Mouse (Mus musculus): ENCODE data around the gene Zc3h12c. TPM values are rescaled to one million over a fixed set of nuclear protein-coding genes. Genes with fewer than 3 reads are reported as not detected.

Zc3h12c gene
- polyA plus RNA-seq, 1 experiment from 2014 or later = 9.2 TPM

DNA sequence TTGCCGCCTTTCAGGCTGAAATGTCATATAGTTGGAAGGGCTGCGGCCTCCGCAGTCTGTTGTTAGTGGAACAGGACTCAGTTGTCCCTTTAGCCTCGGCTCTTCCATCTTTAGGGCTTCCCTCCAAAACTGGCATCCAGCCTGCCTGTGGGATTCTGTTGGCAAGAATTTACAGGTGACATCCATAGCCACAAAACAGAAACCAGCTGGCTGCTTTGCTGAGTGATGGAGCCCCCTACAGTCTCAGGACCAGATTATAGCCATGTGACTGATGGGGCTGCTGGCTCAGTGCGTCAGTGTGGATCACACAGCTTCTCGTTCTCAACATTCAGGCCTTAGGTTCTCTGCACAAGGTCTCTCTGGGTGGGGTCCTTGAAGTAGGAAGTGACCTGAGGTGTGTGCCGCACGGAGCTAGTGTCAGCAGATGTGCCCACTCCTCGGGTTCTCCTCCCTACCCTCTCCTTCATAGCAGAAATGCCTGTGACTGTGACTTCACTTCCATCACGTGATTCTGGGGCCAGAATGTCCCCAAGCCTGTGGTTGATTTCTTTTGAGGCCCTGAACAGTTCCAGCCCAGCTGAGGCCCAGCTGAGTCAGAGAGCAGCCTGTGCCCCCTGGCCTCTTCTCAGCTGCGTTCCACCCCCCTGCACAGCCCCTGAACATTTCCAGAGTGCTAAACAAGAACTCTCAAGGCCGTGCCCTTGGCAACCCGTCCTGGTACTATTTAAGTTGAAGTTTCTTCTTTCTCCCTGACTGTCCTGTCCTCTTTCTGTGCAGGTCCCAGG lies 66.1 kb downstream of the Zc3h12c start:
- H3K9ac ChIP-seq (ENCODE audit: low read length) = no peak overlapping the region
- no peak overlapping the region for H3K27ac ChIP-seq (ENCODE audit: low read depth, low read length)
- DNase-seq (ENCODE audit: low spot score) (no peak), ATAC-seq (ENCODE audit: insufficient read depth, low FRiP score, low TSS enrichment) (no peak)
- H3K27me3 ChIP-seq (ENCODE audit: control insufficient read depth, insufficient read depth, low read length) = no peaks in the 10 kb centered on the region
- H3K9me3 ChIP-seq (ENCODE audit: control insufficient read depth, low read length) = no peaks in the 10 kb centered on the region
- WGBS = 75% methylated on average over 13 of the region's 13 CpGs
- no peak overlapping the region for H3K4me3 ChIP-seq (ENCODE audit: low read depth, low read length)
- H3K4me1 ChIP-seq (ENCODE audit: control insufficient read depth, insufficient read depth, low read length) = no peaks in the 10 kb centered on the region
- no peaks in the 10 kb centered on the region for H3K36me3 ChIP-seq (ENCODE audit: control insufficient read depth, insufficient read depth, low read length)
- no peak overlapping the region for H3K4me2 ChIP-seq (ENCODE audit: low read depth)

DNA sequence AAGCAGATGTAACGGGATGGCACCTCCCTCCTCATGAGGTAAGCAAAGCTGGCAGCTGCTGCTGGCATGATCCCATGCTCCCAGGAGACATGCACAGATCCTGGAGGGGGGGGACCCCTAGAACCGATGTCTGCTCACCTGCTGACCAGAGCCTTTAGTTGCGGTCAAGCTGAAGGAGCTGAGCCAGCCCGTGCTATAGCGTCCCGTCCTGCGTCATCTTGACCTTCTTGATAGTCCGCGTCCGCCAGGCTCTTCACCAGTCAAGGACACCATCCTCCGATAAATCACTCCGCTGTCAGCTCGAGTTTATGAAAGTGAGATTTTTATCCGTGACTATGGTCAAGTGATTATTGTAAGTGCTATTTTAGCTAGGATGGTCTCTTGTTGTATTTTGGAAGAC lies 67.9 kb downstream of the Zc3h12c start:
- no peaks in the 10 kb centered on the region for H3K36me3 ChIP-seq (ENCODE audit: control insufficient read depth, insufficient read depth, low read length)
- DNase-seq (ENCODE audit: low spot score) (no peak), ATAC-seq (ENCODE audit: insufficient read depth, low FRiP score, low TSS enrichment) (no peak)
- no peaks in the 10 kb centered on the region for H3K9me3 ChIP-seq (ENCODE audit: control insufficient read depth, low read length)
- H3K4me1 ChIP-seq (ENCODE audit: control insufficient read depth, insufficient read depth, low read length) = no peaks in the 10 kb centered on the region
- H3K4me3 ChIP-seq (ENCODE audit: low read depth, low read length) = no peak overlapping the region
- no peaks in the 10 kb centered on the region for H3K27me3 ChIP-seq (ENCODE audit: control insufficient read depth, insufficient read depth, low read length)
- WGBS = 91% methylated on average over 14 of the region's 14 CpGs
- H3K4me2 ChIP-seq (ENCODE audit: low read depth) = no peak overlapping the region
- no peak overlapping the region for H3K27ac ChIP-seq (ENCODE audit: low read depth, low read length)
- H3K9ac ChIP-seq (ENCODE audit: low read length) = no peak overlapping the region

DNA sequence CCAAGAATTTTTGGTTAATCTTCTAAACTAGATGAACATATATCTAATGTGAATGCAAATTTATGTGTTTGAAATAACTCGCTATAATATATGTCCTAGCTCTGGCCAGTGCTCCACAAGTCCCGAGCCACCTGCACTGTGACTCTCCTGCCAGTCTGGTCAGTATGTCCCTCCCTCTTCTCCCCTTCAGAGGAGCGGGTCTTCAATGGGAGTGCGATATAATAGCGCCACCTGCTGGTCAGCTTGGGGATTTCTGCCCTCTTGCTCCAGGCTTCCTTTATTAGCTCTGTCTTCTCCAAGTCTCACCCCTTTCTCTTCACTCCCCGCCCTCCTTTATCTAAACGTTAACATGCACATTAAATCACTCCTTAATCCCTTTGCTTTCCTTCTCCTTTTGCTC lies 69.8 kb downstream of the Zc3h12c start:
- Histone ChIP-seq H3K27me3 (ENCODE audit: control insufficient read depth, insufficient read depth, low read length) (no peaks in the 10 kb centered on the region), H3K4me1 (ENCODE audit: control insufficient read depth, insufficient read depth, low read length) (no peaks in the 10 kb centered on the region), H3K9ac (ENCODE audit: low read length) (no peak overlapping the region), H3K9me3 (ENCODE audit: control insufficient read depth, low read length) (no peaks in the 10 kb centered on the region), H3K27ac (ENCODE audit: low read depth, low read length) (no peak overlapping the region), H3K36me3 (ENCODE audit: control insufficient read depth, insufficient read depth, low read length) (no peaks in the 10 kb centered on the region), H3K4me2 (ENCODE audit: low read depth) (no peak overlapping the region), H3K4me3 (ENCODE audit: low read depth, low read length) (no peak overlapping the region)
- WGBS = under 1% methylated on average over 7 of the region's 7 CpGs
- ATAC-seq (ENCODE audit: insufficient read depth, low FRiP score, low TSS enrichment) = peak; percentile 72; the same call in 1 of the 2 replicates
- peak; percentile 85 for DNase-seq (ENCODE audit: low spot score)

DNA sequence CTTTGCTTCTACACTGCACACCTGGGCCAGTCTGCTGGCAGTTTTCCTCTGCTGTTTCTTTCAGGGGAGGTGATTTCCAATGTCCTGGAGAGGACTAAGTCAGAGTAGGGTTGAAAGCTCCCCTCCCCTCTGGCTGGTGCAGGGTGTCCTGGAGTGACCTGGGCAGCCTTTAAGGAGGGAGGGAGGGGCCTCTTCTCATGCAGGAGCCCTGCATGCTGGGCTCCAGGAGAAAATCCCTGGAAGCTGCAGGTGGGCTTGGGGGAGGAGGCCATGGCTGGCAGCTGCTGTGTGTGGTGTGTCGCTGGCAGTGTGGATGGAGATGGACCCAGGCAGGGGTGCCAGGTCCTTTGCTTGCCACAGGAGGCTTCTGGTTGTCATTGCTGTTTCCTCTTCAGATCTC lies 71.0 kb downstream of the Zc3h12c start:
- no peak overlapping the region for H3K4me3 ChIP-seq (ENCODE audit: low read depth, low read length)
- 33% methylated on average over 1 of the region's 1 CpGs for WGBS
- ATAC-seq (ENCODE audit: insufficient read depth, low FRiP score, low TSS enrichment) = no peak
- no peaks in the 10 kb centered on the region for H3K4me1 ChIP-seq (ENCODE audit: control insufficient read depth, insufficient read depth, low read length)
- H3K9me3 ChIP-seq (ENCODE audit: control insufficient read depth, low read length) = no peaks in the 10 kb centered on the region
- no peak overlapping the region for H3K9ac ChIP-seq (ENCODE audit: low read length)
- no peaks in the 10 kb centered on the region for H3K27me3 ChIP-seq (ENCODE audit: control insufficient read depth, insufficient read depth, low read length)
- no peak overlapping the region for H3K4me2 ChIP-seq (ENCODE audit: low read depth)
- no peak overlapping the region for H3K27ac ChIP-seq (ENCODE audit: low read depth, low read length)
- H3K36me3 ChIP-seq (ENCODE audit: control insufficient read depth, insufficient read depth, low read length) = no peaks in the 10 kb centered on the region
- no peak for DNase-seq (ENCODE audit: low spot score)

DNA sequence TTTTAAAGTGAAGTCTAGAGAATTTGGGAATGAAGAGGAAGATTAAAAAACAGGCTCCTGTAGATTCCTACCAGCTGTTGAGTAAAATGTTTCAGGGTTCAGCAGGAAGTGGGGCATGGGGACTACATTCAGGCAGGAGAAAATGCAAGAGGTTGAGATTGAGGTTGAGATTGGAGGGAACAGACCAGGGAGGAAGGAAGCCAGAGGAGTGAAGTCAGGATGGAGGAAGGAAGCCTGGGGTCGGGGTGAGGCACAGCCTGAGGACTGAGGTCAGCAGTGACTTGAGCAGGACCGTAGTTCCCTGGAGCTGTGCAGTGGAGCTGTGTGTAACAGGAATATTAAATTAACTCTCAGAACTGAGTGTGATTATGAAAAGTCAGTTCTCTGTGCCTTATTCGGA lies 72.7 kb downstream of the Zc3h12c start:
- H3K9ac ChIP-seq (ENCODE audit: low read length) = no peak overlapping the region
- ATAC-seq (ENCODE audit: insufficient read depth, low FRiP score, low TSS enrichment) = no peak
- no peak for DNase-seq (ENCODE audit: low spot score)
- no peaks in the 10 kb centered on the region for H3K9me3 ChIP-seq (ENCODE audit: control insufficient read depth, low read length)
- no peak overlapping the region for H3K4me3 ChIP-seq (ENCODE audit: low read depth, low read length)
- H3K4me1 ChIP-seq (ENCODE audit: control insufficient read depth, insufficient read depth, low read length) = no peaks in the 10 kb centered on the region
- H3K27ac ChIP-seq (ENCODE audit: low read depth, low read length) = no peak overlapping the region
- 80% methylated on average over 3 of the region's 3 CpGs for WGBS
- no peak overlapping the region for H3K4me2 ChIP-seq (ENCODE audit: low read depth)
- H3K36me3 ChIP-seq (ENCODE audit: control insufficient read depth, insufficient read depth, low read length) = no peaks in the 10 kb centered on the region
- H3K27me3 ChIP-seq (ENCODE audit: control insufficient read depth, insufficient read depth, low read length) = no peaks in the 10 kb centered on the region

DNA sequence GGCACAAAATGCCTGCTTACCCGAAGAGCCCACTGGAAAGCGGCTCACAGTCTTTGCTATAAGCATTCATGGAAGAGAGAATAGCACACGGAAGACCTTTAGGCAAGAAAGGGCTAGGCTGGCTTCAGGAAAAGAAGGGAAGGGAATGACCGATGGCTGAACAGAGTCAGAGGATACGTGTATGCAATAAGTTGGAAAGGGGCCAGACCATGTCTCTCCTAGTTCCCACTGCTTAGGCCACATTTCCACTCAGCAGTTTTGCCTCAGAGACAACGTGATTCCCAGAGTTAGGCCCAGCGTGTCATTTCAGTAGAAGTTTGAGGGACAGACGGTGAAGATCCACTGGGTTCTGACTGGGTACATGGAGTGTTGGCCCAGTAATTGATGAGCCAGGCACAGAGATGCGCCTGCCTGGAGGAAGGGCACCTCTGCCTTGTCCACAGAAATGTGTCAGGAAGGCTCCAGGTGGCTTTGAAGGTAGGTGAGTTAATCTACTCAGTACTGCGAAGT lies 73.8 kb downstream of the Zc3h12c start:
- DNase-seq (ENCODE audit: low spot score) = no peak
- no peaks in the 10 kb centered on the region for H3K4me1 ChIP-seq (ENCODE audit: control insufficient read depth, insufficient read depth, low read length)
- ATAC-seq (ENCODE audit: insufficient read depth, low FRiP score, low TSS enrichment) = no peak
- H3K27me3 ChIP-seq (ENCODE audit: control insufficient read depth, insufficient read depth, low read length) = no peaks in the 10 kb centered on the region
- H3K4me3 ChIP-seq (ENCODE audit: low read depth, low read length) = no peak overlapping the region
- H3K36me3 ChIP-seq (ENCODE audit: control insufficient read depth, insufficient read depth, low read length) = no peaks in the 10 kb centered on the region
- H3K27ac ChIP-seq (ENCODE audit: low read depth, low read length) = no peak overlapping the region
- H3K9me3 ChIP-seq (ENCODE audit: control insufficient read depth, low read length) = no peaks in the 10 kb centered on the region
- no peak overlapping the region for H3K4me2 ChIP-seq (ENCODE audit: low read depth)
- 89% methylated on average over 10 of the region's 10 CpGs for WGBS
- H3K9ac ChIP-seq (ENCODE audit: low read length) = no peak overlapping the region

DNA sequence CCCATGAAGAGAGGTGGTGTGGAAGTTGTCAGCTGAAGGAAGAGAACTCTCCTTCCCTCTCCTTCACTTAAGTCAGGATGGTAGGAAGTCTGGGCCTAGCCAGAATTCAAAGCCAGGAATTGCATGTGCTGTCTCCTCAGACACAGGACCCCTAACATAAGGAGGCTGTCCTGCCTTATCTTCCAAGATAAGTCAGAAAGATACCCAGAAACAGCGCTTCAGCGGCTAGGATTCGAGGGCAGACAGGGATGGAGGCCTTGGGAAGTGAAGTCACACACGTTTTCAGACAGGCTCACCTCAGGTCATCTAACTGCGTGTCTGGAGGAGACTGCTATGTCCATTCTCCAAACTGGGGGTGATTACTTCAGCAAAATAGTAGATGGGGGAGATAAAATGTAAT lies 74.4 kb downstream of the Zc3h12c start:
- ATAC-seq (ENCODE audit: insufficient read depth, low FRiP score, low TSS enrichment) (no peak), DNase-seq (ENCODE audit: low spot score) (no peak)
- Histone ChIP-seq H3K27me3 (ENCODE audit: control insufficient read depth, insufficient read depth, low read length) (no peaks in the 10 kb centered on the region), H3K4me2 (ENCODE audit: low read depth) (no peak overlapping the region), H3K4me1 (ENCODE audit: control insufficient read depth, insufficient read depth, low read length) (no peaks in the 10 kb centered on the region), H3K4me3 (ENCODE audit: low read depth, low read length) (no peak overlapping the region), H3K36me3 (ENCODE audit: control insufficient read depth, insufficient read depth, low read length) (no peaks in the 10 kb centered on the region), H3K27ac (ENCODE audit: low read depth, low read length) (no peak overlapping the region), H3K9me3 (ENCODE audit: control insufficient read depth, low read length) (no peaks in the 10 kb centered on the region), H3K9ac (ENCODE audit: low read length) (no peak overlapping the region)
- 90% methylated on average over 5 of the region's 5 CpGs for WGBS

DNA sequence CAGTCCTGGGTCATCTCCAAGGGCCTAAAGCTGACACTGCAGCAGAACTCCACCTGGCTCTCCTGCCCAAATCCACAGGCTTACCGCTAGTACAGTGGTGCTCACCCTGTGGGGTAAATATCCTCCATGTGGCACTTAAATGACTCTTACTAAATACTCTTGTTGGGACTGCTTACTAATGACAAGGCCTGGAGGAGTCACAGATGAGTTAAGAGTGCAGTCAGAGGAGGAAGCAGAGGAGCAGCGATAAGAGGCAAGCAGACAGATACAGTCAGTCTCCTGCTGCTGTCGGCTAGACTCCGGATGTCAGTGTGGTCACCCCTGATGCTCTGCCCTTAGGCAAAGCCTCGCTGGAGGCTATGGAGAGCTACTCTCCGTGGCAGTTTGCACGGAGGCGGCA lies 75.3 kb downstream of the Zc3h12c start:
- Histone ChIP-seq H3K9me3 (ENCODE audit: control insufficient read depth, low read length) (no peaks in the 10 kb centered on the region), H3K4me2 (ENCODE audit: low read depth) (no peak overlapping the region), H3K4me3 (ENCODE audit: low read depth, low read length) (no peak overlapping the region), H3K9ac (ENCODE audit: low read length) (no peak overlapping the region), H3K4me1 (ENCODE audit: control insufficient read depth, insufficient read depth, low read length) (no peaks in the 10 kb centered on the region), H3K36me3 (ENCODE audit: control insufficient read depth, insufficient read depth, low read length) (no peaks in the 10 kb centered on the region), H3K27ac (ENCODE audit: low read depth, low read length) (no peak overlapping the region), H3K27me3 (ENCODE audit: control insufficient read depth, insufficient read depth, low read length) (no peaks in the 10 kb centered on the region)
- DNase-seq (ENCODE audit: low spot score) (no peak), ATAC-seq (ENCODE audit: insufficient read depth, low FRiP score, low TSS enrichment) (no peak)
- 85% methylated on average over 8 of the region's 8 CpGs for WGBS

DNA sequence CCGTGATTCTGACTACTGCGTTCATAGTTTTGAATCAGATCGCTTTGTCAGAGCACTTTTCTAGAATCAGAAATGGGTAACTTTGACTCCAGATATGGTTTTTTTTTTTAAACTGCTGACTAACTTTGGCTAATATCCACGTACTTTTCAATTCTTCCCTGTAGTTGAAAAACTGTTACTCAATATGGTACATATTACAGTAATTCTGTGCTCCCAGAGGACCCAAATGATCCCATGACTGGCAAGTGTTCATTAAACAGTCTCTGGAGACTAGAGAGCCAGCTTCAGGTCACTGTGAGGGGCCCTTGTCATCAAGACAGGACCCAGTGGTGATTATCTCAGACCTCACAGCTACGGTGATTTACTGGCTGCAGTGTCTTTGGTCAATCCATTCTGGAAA lies 76.1 kb downstream of the Zc3h12c start:
- DNase-seq (ENCODE audit: low spot score) = no peak

More for the DNA sequence above, 76.1 kb downstream of the Zc3h12c start:
- H3K9ac ChIP-seq (ENCODE audit: low read length) = no peak overlapping the region
- no peaks in the 10 kb centered on the region for H3K27me3 ChIP-seq (ENCODE audit: control insufficient read depth, insufficient read depth, low read length)
- no peaks in the 10 kb centered on the region for H3K9me3 ChIP-seq (ENCODE audit: control insufficient read depth, low read length)
- H3K4me3 ChIP-seq (ENCODE audit: low read depth, low read length) = no peak overlapping the region
- no peak overlapping the region for H3K4me2 ChIP-seq (ENCODE audit: low read depth)
- no peak overlapping the region for H3K27ac ChIP-seq (ENCODE audit: low read depth, low read length)
- H3K36me3 ChIP-seq (ENCODE audit: control insufficient read depth, insufficient read depth, low read length) = peaks cover 1% of the 10 kb centered on the region; the same call in 1 of the 2 replicates
- 91% methylated on average over 5 of the region's 5 CpGs for WGBS
- ATAC-seq (ENCODE audit: insufficient read depth, low FRiP score, low TSS enrichment) = no peak
- no peaks in the 10 kb centered on the region for H3K4me1 ChIP-seq (ENCODE audit: control insufficient read depth, insufficient read depth, low read length)
